Mouse (Mus musculus): ENCODE data around the gene Kcna6. TPM values are rescaled to one million over a fixed set of nuclear protein-coding genes. Genes with fewer than 3 reads are reported as not detected.

The Kcna6 gene
- total RNA-seq, 2 experiments from 2014 or later, result 2.3 to 2.4 TPM

DNA sequence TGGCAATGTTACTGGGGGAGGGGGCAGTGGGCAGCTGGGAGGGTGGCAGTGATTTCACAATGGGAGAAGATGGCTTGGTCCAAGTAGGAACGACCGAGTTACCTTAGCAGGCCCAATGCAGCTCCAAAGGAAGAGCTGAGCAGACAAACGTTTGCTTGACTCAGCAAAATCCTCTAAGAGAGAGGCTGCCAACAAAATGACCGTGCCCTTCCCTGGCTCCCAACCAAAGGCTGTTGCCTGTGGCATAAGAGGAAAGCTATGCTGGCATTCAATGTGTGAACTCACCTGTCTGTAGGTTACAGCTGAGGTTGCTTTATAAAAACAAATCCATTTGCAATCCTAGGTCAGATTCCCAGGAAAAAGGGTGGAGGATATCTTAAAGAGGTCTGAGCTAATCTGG, 3.5 kb downstream of the Kcna6 start:
- intact Hi-C loops (cut with DNase I), result no loop called here
- DNase-seq, result peak; percentile 44 to 50

DNA sequence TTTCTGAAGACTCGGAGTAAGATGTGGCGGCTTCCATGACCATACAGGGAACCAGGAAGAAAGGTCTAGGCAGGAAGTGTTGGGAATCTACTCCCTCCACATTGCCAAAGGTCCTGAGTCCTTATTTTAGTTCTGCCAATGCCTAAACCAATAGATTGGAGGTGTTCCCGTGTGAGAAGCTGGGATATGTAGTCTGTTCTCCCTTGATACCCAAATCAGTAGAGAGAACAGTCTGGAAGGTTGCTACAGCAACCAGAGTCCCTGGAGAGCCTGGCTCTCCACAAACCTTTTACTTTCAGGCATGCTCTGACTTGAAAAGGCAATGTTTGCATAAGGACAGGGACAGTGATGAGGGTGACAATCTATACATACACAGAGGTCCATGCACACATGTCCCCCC, 4.7 kb downstream of the Kcna6 start:
- no peak for DNase-seq
- intact Hi-C loops (cut with DNase I), result no loop called here

DNA sequence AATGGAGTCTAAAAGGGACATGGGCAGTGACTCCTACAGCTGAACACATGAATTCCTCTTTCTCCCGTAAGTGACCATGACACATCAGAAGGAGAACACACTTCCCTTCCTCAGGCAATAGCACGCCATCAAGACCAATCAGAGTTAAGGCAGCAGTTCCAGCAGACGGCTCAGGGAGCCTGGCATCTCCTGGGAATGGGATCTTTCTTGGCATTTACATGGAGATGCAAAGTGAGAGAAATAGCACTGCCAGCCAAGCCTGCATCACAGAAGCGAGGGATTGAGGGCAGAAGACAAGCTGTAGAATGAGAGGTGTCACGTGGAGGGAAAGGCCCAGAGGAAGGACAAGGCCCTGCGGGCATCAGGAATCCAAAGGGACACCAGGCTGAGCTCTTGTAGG, 7.8 kb downstream of the Kcna6 start:
- DNase-seq, result no peak
- intact Hi-C loops (cut with DNase I), result no loop called here

DNA sequence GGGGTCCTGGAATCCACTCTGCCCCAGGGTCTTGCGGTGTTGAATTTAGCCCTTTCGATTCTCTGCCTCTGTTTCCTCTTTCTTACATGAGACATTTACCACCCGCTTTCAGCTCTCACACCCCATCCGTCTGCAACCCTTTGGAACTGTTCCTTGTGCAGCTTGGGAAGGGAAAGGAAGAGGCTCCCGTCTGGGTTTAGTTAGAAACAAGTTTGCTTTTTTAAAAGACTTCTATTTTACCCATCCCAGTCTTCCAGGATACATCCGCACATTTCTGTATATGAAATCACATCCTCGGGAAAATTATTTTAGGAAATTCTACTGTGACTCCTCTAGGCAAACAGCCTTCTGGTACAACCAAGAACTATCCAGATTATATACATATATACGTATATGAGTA, 11.7 kb downstream of the Kcna6 start:
- DNase-seq, result no peak
- intact Hi-C loops (cut with DNase I), result no loop called here

DNA sequence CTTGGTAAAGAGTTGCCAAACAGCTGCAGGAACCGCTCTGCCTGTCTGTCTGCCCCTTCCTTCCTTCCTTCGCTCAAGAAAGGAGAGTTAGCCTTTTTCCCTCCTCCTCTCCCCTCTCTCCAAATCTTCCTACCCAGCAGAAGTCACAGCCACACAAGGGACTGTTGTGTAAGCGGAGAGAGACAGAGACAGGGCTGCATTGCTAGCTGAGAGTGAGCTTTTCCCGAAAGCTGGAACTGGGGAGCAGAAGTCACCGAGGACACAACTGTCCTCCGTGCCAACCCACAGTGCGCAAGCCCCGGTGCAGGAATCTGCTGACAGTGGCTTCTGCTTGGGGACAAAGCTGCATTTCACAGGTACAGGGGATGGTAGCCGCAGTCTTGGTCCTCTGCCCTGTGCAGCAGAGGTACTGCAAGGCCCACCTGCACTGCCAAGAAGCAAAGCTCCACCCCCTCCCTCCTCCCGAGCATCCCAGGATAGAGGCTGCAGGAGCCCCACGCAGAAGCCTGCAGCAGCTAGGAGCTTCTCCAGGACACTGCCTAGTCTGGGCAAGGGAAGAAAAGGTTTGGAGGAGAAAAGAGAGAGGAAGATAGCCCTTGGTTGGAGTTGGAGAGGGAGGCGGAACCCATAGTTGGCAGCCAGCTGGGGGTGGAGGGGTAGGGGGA, 21.9 kb downstream of the Kcna6 start:
- intact Hi-C loops (cut with DNase I), result no loop called here
- DNase-seq, result no peak

DNA sequence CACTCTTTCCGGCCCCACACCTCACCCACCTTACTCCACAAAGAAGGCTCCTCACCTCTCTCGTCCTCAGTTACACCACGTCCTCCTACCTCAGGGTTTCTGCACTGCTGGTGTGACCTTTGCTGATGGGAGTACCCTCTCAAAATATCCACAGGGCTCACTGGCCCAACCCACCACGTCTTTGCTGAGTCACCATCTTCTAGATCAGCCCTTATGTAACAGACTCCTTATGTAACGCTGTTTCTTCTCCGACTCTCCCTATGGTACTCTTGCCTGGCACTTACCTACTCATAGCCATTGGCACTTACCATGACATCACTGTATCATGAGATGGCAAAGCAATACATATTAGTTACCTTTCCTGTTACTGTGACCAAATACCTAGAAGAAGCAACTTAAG, 27.9 kb downstream of the Kcna6 start:
- DNase-seq, result no peak
- intact Hi-C loops (cut with DNase I), result no loop called here

DNA sequence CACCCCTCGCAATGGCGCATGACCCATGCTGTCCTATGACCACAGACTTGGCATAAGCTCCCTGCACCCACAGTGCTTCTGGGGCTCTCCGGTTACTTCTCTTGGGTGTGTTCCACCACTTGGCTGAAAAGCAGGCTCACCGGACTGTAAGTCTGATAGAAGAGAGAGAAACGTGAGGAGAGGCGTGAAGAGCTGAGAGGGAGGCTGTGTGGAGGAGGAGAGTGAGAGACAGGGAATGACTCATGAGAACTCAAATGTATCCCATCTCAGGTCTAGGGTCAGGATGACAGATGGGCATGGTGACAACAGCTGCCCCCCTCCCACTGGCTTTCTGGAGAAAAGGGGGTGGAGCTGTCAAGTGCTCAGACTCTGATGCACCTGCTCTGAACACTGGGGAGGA, 34.5 kb downstream of the Kcna6 start:
- intact Hi-C loops (cut with DNase I), result no loop called here

DNA sequence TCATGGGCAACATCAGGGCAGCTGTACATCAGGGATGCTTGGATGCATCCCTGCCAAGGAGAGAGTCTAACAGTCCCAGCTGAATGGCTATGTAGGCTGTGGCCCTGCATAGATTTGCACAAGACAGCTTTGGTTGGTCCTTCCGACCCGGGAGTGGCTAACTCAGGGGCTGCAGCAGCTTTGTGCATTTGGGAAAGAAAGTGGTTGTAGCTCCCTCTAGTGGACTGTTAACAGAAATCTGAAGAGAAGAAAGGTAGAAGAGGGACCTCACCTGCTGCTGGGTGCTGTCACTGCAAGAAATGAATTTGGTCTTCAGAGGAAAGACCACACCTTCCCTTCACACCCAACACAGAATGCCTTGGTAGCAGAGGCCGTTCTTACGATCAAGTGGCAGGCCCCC, 36.0 kb downstream of the Kcna6 start:
- intact Hi-C loops (cut with DNase I), result loop anchor here (5.0 kb wide), 1 partner anchor 62 kb away; no protein-coding TSS in a partner anchor
- DNase-seq, result peak in 1 of 2 experiments; percentile 25

More for the DNA sequence above, 34.5 kb downstream of the Kcna6 start:
- no peak for DNase-seq

DNA sequence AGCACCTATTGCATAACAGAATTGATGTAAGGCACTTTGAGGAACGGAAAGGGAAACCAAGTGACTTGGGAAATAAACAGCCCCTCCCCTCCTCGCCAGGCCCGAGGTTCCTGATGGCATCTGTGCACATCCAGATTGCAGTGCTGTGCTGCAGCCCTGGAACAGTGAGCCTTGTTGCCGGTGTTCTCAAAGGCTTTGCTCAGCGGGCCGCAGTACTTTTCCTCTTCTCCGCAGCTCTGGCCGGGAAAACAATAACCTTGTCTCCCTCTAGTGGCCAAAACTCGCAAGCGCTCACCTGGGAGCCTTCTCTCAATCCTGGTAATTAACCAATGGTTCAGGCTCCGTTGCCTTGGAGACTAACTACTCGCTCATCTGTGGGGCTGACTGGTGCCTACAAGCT, 38.4 kb downstream of the Kcna6 start:
- intact Hi-C loops (cut with DNase I), result loop anchor here (1.0 to 5.0 kb wide), 3 partner anchors 60 to 203 kb away; no protein-coding TSS in a partner anchor
- DNase-seq, result peak; percentile 74 to 82

DNA sequence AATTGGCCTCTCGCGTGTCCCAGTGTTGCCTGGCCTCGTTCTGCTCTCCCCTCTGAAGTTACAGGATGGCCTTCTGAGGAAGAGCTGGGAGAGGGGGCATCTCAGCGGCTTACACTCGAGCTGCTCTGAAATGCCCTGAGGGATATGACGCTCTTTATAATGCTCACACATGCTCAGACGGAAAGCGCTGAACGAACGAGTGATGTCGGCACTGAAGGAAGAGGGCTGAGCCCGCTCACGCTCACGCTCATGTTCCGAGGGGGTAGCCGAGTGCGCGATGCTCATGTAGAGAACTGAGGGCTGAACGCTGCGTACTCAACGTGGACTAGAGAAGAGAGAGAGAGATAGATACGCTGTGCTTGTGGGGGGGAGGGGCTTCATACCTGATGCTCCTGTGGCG, 39.3 kb downstream of the Kcna6 start:
- intact Hi-C loops (cut with DNase I), result loop anchor here (5.0 kb wide), 1 partner anchor 59 kb away; no protein-coding TSS in a partner anchor

DNA sequence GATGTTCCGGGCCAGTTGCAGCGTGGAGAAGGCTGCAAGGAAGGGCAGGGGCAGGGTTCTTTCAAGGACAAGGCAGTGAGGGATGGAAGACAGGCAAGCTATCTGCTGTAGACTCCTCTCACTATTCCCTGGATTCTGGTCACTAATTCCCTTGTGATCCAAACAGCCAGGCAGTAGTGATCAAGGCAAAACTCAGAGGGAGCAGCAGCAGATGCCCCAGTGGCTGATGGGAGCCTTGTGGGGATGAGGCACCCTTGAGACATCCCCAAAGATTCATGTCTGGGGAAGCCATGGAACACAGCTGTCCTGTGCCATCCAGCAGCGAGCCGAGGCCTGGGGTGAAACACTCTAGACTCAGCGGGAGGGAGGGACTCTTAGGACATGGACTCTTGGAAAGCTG, 40.5 kb downstream of the Kcna6 start:
- DNase-seq, result peak in 1 of 2 experiments; percentile 7
- intact Hi-C loops (cut with DNase I), result loop anchor here (5.0 kb wide), 1 partner anchor 58 kb away; no protein-coding TSS in a partner anchor

More for the DNA sequence above, 39.3 kb downstream of the Kcna6 start:
- no peak for DNase-seq

DNA sequence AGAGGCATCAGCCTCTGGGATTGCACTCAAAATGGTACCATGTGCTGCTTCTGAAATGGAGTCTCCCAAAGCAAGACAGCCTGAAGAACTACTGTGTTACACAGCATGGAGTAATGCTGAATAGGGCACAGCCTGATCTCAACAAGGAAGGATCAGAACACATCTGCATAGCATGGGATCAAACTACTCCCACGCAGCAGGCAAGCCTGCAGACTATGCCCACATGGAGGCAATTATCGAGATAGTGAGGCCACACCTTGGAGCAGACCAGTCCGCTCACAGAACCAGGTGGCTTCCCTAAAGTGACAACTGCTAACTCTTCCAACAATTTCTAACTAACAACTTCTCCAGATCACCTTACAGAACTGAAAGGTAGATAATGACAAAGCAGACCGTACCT, 53.4 kb downstream of the Kcna6 start:
- intact Hi-C loops (cut with DNase I), result no loop called here
- DNase-seq, result no peak

DNA sequence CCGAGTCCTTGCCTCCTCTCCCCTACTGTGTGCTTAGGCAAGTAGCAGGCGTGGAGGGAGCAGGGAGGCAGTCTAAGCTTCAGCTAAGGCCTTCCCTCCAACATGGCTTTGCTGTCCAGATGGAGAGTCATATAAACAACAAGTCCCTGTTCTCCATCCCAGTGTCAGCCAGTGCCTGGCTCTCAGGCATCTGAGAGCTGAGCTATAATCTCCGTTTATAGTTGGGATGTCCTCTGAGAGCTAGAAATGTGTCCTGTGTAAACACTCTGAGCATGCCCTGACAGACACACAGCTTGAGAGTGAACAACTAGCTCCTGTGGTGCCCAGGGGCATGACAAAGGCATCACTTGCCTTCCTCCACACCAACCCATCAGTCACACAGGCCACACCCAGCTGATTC, 55.3 kb downstream of the Kcna6 start:
- no peak for DNase-seq
- intact Hi-C loops (cut with DNase I), result no loop called here

DNA sequence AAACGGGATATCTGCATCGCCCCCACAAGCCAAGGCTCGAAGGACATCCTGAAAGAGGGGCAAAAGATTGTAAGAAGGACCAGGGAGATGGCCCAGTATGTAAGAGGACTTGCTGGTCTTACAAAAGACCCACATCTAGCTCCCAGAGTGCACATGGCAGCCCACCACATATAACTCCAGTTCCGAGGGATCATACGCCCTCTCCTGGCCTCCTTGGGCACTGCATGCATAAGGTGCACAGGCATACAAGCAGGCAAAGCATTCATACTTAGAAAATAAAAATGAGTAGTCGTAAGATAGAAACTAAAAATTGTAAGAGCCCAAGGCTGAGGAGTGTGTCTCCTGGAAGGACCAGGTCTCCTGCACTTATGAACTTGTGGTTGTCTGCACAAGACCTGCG, 61.5 kb downstream of the Kcna6 start:
- intact Hi-C loops (cut with DNase I), result no loop called here
- DNase-seq, result no peak

DNA sequence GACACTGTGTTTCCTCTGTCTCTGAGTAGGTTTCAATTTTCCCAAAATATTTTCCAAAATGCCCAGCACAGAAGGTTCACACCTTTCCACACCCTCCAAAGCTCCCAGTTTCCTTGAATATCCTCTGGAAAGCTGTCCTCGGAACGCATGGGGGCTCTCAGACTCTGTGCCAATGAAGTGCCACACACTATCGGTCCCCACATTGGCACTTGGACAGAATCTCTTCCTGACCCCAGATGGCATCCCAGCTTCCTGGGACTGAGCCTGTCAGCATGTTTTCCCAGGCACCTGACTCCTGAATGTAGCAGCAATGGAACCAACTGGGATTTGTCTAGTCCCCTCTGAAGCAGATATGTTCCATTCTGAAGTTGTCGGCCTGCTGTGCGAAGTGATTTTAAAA, 73.5 kb downstream of the Kcna6 start:
- DNase-seq, result peak; percentile 24 to 30
- intact Hi-C loops (cut with DNase I), result no loop called here

DNA sequence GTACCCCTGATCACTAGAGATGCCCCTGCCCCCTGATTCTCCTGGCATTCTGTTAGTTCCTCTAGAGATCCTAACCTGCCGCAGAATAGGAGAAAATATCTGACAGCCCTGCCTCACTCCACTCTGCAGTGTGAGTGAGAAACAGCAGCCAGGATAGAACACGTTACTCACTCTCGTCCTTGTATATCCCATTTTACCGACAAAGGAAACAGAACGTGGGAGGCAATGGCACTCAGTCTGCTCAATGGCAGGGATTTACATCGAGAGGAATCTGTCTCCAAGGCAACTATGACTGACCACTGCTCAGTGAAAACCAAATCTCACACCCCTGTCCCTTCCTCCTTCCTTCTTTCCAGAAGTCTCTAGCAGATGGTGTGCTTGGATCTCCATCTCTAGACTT, 74.4 kb downstream of the Kcna6 start:
- intact Hi-C loops (cut with DNase I), result no loop called here
- no peak for DNase-seq

DNA sequence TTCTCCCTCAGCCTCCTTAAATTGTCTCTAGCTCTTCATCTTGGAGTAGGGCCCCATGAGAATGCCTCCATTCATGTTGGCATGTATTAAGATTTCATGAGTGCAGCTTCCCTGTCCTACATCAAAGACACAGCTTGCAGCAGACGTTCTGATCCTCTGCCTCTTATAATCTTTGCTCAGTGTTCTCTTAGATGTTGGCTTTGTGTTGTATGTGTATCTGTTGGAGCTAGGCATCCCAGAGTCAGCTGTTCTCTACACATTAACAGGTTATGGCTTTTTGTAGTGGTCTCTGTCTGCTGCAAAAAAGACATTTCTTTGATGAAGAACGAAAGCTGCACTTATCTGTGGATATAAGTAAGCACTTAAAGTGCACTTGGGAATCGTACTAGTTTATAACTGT, 75.9 kb downstream of the Kcna6 start:
- intact Hi-C loops (cut with DNase I), result no loop called here
- DNase-seq, result no peak

Other genes starting within 250 kb of the Kcna6 start
- gene Kcna5, start 205.3 kb downstream of the Kcna6 start, total RNA-seq (2021), result 10 to 100 TPM; 14.3 to 21.5 TPM
- gene Kcna1, start 94.3 kb downstream of the Kcna6 start, total RNA-seq (2021), result 1 to 10 TPM in 1 of 2 experiments, under 1 TPM in 1; 0.89 to 2.5 TPM
- gene Ndufa9, start 108.5 kb upstream of the Kcna6 start, total RNA-seq (2021), result 100 to 1,000 TPM; 567 to 590 TPM
- not detected for gene Akap3, start 112.4 kb upstream of the Kcna6 start, total RNA-seq (2021)
- not detected for gene Dyrk4, start 181.2 kb upstream of the Kcna6 start, total RNA-seq (2021)
- gene Rad51ap1, start 198.9 kb upstream of the Kcna6 start, total RNA-seq (2021), result 10 to 100 TPM in 1 of 2 experiments, 1 to 10 TPM in 1; 8.6 to 10.0 TPM
- 10 to 100 TPM; 12.9 to 14.7 TPM for gene D6Wsu163e, start 199.3 kb upstream of the Kcna6 start, total RNA-seq (2021)